Mouse (Mus musculus) CD4-positive, CD25-positive, alpha-beta regulatory T cell, adult 4 months (primary cell): ENCODE data around the gene Snrnp70. TPM values are rescaled to one million over a fixed set of nuclear protein-coding genes. Genes with fewer than 3 reads are reported as not detected.

Experiments used
- ATAC-seq: one replicate; pipeline ENCODE4 v1.8.0; 2017
- polyA plus RNA-seq, 2 experiments: library from polyadenylated mRNA; unstranded; fragments of 100-300 nt; shearing (Covaris generic); gene quantifications; one replicate each; pipeline ENCODE4 v1.2.1; 2017

Gene Snrnp70
- polyA plus RNA-seq, 2 experiments from 2014 or later, result 82.1 to 130 TPM

DNA sequence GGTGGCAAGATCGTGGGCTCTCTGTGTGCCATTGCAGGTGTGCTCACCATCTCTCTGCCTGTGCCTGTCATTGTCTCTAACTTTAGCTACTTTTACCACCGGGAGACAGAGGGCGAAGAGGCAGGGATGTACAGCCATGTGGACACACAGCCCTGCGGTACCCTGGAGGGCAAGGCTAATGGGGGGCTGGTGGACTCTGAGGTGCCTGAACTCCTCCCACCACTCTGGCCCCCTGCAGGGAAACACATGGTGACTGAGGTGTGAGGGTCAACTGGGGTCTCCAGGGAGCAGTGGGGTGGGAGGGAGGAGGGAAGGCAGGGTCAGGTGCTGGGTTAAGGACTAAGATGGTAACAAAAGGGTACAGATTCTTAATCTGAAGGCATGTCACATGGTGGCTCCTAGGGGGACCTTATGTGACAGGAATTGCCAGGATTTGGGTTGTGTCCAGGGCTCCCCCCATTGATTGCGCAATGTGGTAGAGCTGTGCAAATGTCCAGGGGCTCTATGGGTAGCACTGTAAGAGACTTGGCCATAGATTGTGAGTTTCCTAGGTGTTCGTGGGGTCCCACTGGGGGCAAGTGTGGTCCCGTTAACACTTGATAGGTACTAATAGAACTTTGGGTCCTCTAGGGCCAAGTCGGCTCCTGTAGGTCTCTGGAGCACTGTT is 14.1 kb upstream of the Snrnp70 start:
- ATAC-seq, result no peak

DNA sequence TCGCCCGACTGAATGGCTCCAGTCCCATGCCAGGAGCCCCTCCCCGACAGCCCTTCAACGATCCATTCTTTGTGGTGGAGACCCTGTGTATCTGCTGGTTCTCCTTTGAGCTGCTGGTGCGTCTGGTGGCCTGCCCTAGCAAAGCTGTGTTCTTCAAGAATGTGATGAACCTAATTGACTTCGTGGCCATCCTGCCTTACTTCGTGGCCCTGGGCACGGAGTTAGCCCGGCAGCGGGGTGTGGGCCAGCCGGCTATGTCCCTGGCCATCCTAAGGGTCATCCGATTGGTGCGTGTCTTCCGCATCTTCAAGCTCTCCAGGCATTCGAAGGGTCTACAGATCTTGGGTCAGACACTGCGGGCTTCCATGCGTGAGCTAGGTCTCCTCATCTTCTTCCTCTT is 13.4 kb upstream of the Snrnp70 start:
- no peak for ATAC-seq

DNA sequence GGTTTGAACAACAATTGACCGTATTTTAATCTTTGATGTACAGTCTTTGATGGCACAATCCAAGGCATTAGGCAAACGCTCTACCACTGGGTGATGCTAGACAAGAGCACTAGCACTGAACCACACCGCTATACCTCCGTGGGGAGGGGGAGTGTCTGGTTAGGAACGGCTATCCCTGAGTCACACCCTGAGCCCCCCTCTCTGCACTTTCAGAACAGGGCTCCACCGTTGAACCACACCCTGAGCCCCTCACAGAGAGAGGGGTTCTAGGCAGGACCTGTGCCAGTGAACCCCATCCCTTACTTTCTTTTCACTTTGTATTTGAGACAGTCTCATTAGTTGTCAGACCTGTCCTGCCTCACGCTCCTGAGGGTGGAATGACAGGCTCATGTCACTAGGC is 12.8 kb upstream of the Snrnp70 start:
- ATAC-seq, result no peak

DNA sequence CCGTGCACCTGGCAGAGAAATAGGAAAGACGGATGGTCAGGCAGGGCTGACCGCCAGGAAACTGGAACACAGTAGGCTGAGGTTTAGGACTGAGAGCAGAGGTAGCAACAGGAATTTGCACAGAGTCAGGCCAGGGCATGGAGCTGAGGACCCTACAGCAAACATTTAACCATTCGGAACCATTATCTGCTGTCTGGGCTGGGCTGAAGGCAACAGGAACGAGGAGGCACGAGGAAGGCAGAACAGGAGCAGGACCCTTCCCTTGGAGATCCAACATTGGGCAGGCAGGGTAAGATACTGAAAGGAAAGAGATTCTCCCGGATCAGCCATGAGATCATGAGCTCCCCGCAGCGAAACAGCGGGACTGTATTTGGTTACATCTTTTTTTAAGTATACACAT is 12.3 kb upstream of the Snrnp70 start:
- ATAC-seq, result no peak

DNA sequence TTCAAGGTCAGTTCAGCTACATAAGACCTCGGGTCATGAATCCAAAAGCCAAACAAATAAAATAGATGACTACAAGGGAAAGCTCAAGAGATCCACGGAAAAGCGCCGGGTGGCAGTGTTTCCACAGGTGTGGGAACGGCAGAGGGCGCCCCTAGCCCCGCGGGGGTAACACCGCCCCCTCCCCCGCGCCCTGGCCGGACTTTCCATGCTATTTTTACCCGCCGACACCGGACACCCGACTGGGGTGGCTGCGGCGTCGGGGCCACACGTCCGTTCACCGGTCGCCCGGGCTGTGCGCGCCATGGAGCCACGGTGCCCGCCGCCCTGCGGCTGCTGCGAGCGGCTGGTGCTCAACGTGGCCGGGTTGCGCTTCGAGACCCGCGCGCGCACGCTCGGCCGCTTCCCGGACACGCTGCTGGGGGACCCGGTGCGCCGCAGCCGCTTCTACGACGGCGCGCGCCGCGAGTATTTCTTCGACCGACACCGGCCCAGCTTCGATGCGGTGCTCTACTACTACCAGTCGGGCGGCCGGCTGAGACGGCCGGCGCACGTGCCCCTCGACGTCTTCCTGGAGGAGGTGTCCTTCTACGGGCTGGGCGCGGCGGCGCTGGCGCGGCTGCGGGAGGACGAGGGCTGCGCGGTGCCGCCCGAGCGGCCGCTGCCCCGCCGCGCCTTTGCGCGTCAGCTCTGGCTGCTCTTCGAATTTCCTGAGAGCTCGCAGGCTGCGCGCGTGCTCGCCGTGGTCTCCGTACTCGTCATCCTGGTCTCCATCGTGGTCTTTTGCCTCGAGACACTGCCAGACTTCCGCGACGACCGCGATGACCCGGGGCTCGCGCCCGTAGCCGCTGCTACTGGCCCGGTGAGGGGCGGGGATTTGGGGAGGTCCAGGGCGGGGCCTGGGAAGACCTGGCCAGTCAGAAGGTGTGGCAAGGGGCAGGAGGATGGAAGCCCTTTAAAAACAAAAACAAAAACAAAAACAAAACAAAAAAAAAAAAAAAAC is 10.9 kb upstream of the Snrnp70 start:
- no peak for ATAC-seq

DNA sequence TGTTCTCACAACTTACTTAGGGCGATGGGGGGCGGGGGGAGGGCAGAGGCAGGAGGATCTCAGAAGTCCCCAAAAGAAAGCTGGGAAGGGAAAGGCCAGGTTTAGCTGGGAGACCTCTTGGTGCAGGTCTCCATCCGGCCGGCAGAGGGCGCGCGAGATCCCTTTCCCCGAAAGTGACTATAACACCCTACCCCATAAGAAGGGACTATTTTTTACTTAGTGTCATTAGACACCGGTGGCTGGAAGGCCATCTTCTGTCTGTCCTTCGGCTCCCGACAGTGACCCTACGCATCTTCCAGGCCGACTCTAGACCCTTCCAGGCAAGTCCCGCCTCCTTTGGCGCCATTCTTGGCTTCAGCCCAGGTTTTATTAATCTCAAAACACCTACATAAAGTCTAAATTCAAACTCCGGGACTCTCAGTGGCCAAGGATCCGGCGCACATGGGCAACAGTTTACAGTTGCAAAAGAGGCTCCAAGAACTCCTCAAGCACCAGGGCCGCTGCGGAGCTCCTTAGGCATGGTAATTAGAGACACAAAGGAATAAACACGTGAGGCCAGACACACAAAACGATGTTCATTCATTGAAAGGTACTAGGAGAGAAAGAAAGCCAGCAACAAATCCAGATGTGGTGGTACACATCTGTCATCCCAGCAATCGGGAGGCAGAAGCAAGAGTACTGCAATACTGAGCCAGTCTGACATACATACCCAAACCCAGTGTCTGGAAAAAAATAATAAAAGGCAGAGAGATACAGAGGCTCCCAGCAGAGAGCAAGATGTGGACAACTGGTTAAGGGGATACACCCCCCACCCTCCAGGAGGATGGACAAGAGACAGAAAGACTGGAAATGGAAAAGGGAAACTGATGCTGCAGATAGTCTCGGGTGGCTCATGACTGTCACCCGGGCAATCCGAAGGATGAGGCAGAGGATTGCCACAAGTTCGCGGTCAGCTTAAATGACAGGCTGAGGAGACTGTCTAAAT is 9.8 kb upstream of the Snrnp70 start, which contains the start of gene Kcna7:
Kcna7 (plus strand) TSS at position 563 of the 985 bp plus-strand sequence.
- ATAC-seq, result peak; percentile 71

DNA sequence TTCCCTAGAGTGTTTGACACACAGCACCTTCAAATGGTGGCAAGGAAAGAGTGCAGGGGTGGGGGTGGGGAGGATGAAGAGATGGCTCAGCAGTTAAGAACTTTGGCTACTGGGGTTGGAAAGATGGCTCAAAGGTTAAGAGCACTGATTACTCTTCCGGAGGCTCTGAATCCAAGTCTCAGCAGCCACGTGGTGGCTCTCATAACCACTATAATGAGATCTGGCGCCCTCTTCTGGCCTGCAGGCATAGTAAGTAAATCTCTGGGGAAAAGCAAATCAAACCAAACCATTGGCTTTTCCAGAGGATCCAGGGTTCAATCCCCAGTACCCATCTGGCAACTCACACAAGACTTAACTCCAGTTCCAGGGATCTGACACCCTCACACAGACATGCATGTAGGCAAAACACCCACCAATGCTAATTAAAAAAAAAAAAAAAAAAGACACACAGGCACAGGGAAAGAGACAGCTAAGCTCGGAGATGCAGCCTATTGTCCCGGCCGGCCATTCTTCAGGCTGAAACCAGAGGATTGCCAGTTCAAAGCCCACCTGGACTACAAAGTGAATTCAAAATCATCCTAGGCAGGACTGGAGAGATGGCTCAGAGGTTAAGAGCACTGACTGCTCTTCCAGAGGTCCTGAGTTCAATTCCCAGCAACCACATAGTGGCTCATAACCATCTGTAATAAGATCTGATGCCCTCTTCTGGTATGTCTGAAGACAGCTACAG is 8.2 kb upstream of the Snrnp70 start:
- peak; percentile 80 for ATAC-seq

DNA sequence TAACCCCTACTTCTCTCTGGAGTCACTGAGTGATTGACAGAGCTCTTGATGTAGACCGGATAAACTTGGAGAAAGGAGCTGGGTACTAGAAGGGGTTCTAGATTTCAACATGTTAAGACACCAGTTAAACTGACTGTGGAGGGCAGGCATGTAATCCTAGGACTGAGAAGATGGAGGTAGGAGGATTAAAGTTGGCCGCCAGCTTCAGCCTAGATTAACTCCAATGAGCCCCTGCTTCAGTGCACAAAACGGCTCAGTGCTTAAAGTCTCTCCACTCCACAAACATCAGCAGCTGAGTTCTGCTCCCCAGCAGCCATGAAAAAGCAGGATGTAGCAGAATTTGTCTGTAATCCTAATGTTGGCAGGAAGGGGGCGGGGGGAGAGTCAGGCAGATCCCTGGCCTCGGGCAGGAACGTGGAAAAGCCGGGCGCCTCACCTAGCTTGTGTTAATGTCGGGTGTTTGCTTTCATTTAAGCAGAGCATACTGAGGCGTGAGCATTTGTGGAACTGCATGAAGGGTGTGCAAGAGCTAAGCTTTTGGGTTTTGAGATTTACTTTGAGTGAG is 6.1 kb upstream of the Snrnp70 start:
- no peak for ATAC-seq

DNA sequence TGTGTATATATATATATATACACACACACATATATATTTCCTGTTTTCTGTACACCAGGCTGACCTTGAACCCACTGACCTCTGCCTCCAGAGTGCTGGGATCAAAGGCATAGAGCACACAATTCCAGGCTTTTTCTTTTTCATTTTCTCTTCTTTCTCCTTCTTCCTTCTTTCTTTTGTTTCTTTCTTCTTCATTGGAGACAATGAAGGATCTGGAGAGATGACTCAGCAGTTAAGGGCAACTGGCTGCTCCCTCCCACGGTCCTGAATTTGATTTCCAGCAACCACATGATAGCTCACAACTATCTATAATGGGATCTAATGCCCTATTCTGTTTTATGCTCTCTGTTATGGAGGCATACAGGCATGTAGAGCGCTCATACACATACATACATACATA is 1.2 kb upstream of the Snrnp70 start:
- ATAC-seq, result no peak

DNA sequence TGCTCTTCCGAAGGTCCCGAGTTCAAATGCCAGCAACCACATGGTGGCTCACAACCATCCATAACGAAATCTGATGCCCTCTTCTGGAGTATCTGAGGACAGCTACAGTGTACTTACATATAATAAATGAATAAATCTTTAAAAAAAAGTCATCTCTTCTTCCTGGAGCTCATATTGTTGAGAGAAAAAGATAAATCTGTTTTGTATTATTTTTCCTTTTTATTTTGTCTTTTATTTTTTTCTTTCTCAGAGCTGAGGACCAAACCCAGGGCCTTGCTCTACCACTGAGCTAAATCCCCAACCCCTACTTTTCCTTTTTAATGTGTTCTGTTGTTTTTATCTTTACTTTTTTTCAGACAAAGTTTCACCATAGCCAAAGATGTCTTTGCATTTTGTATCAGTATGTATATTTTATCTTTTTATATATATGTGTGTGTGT is 814 bp upstream of the Snrnp70 start:
- peak; percentile 40 for ATAC-seq

DNA sequence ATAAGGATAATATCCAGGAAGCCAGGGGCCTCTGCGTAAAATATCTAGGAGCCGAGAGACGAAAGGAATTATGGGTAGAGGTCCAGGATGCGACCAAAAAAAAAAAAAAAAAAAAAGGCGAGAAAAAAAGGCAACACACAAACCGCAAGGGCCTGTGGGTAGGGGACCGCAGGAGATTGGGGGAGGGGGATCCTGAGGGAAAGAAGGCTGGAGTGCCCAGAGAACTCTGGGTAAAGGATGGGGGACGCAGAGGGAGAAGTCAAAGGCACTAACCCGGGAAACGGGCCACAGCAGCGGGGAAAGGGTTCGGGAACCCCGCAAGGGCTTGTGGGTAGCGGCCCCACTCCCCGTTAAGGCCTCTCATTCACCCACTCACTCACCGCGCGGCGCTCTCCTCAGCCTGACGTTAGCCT is 407 bp downstream of the Snrnp70 start:
- ATAC-seq, result peak; percentile 60

DNA sequence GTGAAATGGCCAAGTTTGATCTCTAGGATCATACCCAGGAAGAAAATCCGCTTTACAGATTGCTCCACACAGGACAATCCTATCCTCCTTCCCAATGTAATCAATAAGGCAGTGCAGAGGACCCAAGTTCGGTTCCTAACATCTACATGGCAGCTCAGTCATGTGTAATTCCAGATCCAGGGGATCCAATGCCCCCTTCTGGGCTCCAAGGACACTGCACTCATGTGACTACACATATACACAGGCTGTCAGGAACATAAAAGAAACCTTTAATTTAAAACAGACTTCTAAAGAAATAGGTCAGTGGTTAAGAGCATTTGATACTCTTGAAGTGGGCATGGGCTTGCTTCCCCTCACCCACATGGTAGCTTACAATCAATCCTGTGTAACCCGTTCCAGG is 9.5 kb downstream of the Snrnp70 start:
- no peak for ATAC-seq

DNA sequence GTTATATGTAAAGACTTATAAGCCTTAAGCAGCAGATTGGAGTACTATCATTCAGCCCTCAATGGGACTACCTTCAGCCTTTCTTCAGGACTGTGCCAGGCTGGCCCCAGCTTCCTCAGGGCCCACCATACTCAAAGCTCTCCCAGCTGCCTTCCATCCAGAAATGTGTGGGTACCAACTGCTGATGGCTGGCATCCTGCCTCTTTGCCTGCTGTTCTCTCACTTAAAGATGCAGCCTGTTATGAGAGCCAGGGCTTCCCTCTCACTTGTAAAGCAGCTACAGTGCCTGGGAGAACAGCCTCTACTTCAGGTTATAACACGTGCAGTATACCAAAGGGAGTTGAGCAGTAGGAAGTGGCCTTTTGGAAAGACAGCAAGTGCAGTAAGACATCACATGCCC is 19.5 kb downstream of the Snrnp70 start:
- ATAC-seq, result no peak

DNA sequence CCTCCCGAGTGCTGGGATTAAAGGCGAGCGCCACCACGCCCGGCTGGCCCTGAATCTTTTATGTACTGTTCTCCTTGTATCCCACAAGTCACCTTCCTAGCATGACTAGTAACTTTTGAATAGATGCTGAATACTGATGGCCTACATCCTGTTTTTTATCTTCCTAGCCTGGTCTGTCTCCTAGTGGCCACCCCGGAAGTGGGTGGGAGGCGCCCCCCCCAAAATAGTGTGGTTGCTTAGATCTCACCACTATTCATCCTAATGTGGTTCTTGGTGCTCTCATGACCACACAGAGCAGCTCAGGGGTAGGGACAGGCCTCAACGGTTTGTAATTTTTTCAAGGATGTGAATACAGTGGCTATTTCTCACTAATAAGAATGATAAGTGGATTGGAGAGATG is 20.9 kb downstream of the Snrnp70 start:
- peak; percentile 35 for ATAC-seq

DNA sequence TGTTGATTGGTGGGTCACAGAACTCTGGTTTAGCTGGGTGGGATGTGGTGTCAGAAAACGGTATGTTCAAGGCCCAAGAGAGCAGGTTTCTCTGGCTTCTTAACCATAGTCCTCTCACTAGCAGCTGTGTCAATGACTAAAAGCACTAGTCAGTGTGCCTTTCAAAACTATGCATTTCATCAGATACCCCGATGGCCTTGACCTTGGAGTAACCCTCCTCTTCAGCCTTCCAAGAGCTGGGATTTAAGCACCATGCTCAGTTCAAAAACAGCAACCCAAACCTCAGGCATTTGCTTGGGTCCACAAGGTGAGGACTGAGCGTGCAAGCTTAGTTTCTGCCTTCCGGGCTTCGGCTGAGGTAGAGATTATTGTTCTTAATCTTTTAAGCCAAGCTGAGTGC is 23.2 kb downstream of the Snrnp70 start:
- no peak for ATAC-seq

DNA sequence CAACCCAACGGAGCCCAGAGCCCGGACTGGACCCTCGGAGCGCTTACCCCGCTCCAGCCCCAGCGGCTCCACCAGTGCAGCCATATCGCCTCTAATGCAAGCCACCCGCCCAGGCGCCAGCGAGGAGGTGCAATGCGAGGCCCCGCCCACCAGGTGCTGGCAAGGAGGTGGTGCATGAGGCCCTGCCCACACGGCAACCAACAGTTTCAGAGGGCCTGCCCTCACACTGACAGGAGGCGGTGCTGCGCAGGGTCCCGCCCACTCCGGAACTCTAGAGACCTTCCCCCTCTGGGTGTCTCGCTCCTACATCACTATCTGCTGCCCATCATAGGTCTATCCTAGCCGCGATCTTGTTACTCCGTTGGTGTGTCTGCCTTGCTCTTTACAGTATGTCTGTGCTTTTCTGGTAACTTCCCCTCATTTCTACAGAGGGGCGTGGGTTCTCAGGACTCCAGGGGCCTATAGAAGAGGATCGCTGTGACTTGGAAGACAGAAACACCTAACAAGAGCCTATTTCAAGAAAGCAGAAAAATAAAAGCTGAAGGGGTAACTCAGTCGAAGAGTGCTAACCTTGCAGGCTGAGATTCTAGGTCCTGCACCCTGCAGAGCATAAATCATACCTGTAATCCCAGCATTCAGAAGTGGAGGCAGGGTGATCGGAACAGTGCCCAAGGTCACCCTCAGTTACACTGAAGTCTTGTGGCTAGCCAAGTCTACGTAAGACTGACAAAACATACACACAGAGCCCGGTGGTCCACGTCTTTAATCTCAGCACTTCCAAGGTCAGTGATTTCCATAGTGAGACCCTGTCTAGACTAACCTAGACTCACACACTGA is 24.8 kb downstream of the Snrnp70 start, which contains the start of gene Lin7b:
Lin7b (minus strand) TSS at position 109 of the 837 bp plus-strand sequence.
- peak; percentile 62 for ATAC-seq

DNA sequence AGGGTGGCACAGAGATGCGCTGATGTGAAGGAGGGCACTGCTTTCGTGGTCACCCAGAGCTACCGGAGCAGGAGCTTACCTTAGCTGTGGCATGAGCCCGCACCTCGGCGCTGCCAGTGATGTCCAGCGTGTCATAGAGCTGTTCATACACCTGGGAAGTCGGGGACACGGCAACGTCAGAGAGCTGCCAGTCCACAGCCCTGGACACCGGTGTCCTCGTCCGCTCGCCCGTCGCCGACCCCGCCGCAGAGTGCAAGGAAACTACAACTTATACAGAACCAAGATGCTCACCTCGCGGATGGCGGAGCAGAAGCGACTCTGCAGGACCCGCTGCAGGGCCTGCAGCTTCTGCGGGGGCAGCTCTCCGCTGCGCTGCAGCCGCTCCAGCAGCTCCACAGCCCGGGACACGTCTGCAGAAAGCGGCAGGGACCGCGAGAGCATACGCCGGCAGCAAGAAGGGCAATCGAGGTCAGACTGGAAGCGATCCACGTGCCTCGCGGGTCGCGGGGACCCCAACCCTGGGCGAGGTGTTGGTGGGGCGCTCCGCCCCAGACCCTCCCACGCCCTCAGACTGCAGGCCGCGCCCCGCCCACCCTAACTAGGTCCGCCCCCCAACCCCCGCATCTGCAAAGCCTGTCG is 25.6 kb downstream of the Snrnp70 start:
- ATAC-seq, result no peak

DNA sequence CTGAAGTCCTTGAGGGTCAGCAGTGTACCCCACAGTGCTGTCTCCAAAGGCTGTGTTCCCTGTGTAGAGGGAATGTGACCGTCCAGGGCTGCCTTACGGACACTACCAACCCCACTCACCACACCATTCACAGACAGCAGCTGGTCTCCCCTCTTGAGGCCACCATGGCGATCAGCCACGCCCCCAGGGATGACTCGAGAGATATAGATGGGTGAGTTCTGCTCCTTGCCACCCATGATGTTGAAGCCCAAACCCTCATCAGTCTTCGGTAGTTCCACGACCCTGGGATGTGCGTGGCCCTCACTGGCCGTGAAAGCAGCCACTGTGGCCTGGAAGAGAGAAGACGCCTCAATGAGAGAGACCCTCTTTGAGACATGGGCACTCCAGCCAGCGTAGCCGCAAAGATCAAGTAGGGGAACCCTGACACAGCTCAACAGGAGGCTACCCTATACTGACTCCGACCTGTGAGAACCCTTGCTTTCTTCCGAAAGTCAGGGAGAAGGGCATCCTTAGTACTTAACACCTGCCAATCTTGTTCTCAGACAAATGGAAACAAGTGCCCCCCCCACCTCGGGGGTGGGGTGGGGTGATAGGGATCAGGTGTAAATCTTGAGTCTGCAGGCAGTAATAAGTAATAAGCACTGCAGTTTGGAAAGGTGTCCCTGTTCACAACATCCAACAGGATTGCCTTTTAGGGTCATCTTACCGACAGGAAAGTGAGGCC is 26.4 kb downstream of the Snrnp70 start:
- no peak for ATAC-seq

DNA sequence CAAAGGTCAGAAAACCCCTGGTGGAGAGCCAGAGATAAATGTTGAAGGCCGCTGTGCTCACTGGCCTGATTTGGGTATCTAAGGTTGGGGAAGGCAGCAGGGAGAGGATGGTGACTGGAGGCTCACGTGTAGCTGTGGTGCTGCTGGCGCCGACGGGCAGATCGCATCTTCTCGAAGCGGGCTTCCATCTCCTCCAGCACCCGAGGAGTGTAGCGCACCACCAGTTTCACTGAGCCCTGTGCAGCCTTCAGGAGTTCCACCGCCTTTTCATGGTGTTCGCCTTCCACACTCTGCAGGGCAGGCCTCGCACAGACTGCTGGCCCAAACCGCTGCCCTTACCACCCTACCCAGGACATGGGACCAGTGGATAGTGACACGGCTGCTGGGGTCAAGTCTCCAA is 27.4 kb downstream of the Snrnp70 start:
- no peak for ATAC-seq
